ENCODE assay signal across 10 mouse cellular contexts in the genomic region with DNA sequence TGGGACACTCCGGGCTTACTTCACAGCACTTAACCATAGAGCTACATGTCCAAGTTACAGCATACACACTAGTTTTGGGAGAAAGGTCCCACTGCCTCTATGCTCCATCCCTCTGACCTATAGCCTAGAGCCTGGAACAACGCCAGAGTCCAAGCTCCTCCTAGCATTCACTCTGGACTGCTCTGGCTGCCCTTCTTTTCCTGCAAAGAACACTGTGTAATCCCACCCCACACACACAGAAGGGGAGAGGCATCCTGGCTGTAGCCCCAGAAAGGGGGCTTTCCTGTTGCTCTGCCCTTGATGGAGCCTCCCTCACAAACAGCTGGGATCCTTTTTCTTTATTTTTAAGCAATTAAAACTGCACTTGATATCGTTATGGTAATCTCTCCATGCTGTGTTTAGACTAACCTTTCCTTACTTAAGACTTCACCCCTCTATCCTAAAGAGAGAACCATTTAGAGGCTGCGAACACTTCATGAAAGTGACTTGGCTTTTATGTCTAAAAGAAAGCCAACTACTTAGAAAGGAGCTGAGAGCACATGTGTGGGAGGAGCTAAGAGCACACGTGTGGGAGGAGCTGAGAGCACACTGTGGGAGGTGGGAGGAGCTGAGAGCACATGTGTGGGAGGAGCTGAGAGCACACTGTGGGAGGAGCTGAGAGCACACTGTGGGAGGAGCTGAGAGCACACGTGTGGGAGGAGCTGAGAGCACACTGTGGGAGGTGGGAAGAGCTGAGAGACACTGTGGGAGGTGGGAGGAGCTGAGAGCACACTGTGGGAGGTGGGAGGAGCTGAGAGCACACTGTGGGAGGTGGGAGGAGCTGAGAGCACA.
DNase-seq lines count a peak whose midpoint lies in the region; ATAC-seq and TF ChIP-seq lines count a peak whose summit lies in the region.
"Had no signal": no experiment of that assay in that cellular context is flagged by ENCODE, and none has a peak within 500 bp of the region (broad histone marks: within the 10 kb centered on the region; RNA-seq: fewer than 3 reads in every experiment).

No protein-coding gene starts in this region.

- H3K79me2 ChIP-seq in MEL (ENCODE audit: control insufficient read depth, insufficient read depth, low read length, poor library complexity): no peaks in the 10 kb centered on the region

- WGBS in kidney, embryonic 14.5 days: 45% methylated on average over 6 of the region's 6 CpGs
- 67% methylated on average over 6 of the region's 6 CpGs for WGBS in limb, embryonic 11.5 days

- TF ChIP-seq CTCF in MEL (IDR thresholded peaks at IDR 0.05 in 2 of 3, conservative IDR thresholded peaks at IDR 0.05 in 1 of 3; ENCODE audit: control insufficient read depth in 1 of 3, insufficient read depth in 1 of 3, low read depth in 2 of 3, low read length in 3 of 3, poor library complexity in 1 of 3, severe bottlenecking in 1 of 3): no peak

- peaks cover 8% of the 10 kb centered on the region; the same call in 1 of the 2 replicates for H3K4me1 ChIP-seq in kidney, embryonic 14.5 days (ENCODE audit: control insufficient read depth, insufficient read depth, low read length)
- no peaks in the 10 kb centered on the region for H3K4me1 ChIP-seq in MEL (ENCODE audit: control insufficient read depth in 1 of 2, insufficient read depth in 2 of 2, low read length in 2 of 2)
- peaks cover 47% of the 10 kb centered on the region for H3K4me1 ChIP-seq in limb, embryonic 11.5 days (ENCODE audit: control insufficient read depth, insufficient read depth, low read length)

- peak; percentile 87 for ATAC-seq in kidney, embryonic 14.5 days (ENCODE audit: low FRiP score, low TSS enrichment)
- 0 out of 2 replicates have a peak, but pooled peaks have one; percentile 49 for ATAC-seq in limb, embryonic 11.5 days (ENCODE audit: insufficient number of reproducible peaks, low FRiP score, low TSS enrichment, low read depth)
- ATAC-seq: inflammation-experienced regulatory T-cells, adult 6 months had no signal

- TF ChIP-seq POLR2A in MEL (IDR thresholded peaks at IDR 0.05; ENCODE audit: control insufficient read depth in 1 of 2, insufficient read depth in 1 of 2, low read depth in 1 of 2, low read length in 2 of 2, poor library complexity in 1 of 2): no peak

- H3K9me3 ChIP-seq in kidney, embryonic 14.5 days (ENCODE audit: control insufficient read depth, low read length): no peaks in the 10 kb centered on the region
- H3K9me3 ChIP-seq in MEL (replicated peaks; ENCODE audit: insufficient read depth, low read length): no peaks in the 10 kb centered on the region
- H3K9me3 ChIP-seq in limb, embryonic 11.5 days (ENCODE audit: control insufficient read depth, low read length): no peaks in the 10 kb centered on the region

- no peak overlapping the region for H3K9ac ChIP-seq in kidney, embryonic 14.5 days (ENCODE audit: low read depth, low read length)
- no peak overlapping the region for H3K9ac ChIP-seq in MEL (ENCODE audit: control insufficient read depth, low read depth, low read length, poor library complexity, severe bottlenecking)
- no peak overlapping the region for H3K9ac ChIP-seq in limb, embryonic 11.5 days (ENCODE audit: low read length)

- H3K4me2 ChIP-seq in kidney, embryonic 14.5 days (replicated peaks; ENCODE audit: low read depth, low read length): no peak overlapping the region
- H3K4me2 ChIP-seq in limb, embryonic 11.5 days (ENCODE audit: low read depth, severe bottlenecking): no peak overlapping the region

- no peak for TF ChIP-seq RAD21 in MEL (IDR thresholded peaks at IDR 0.05; ENCODE audit: low read depth, low read length)

- TF ChIP-seq EP300 in MEL (IDR thresholded peaks at IDR 0.05; ENCODE audit: low read depth in 1 of 2, low read length in 2 of 2): no peak

- no peak overlapping the region for H3K4me3 ChIP-seq in kidney, embryonic 14.5 days (ENCODE audit: low read length)
- H3K4me3 ChIP-seq in MEL (ENCODE audit: control insufficient read depth in 1 of 2, insufficient read depth in 1 of 2, low read depth in 2 of 2, low read length in 2 of 2): no peak overlapping the region
- H3K4me3 ChIP-seq in limb, embryonic 11.5 days (ENCODE audit: low read depth, low read length): no peak overlapping the region

- DNase-seq in kidney, adult 9 months: no peak
- DNase-seq in CD4-positive helper T cell, adult 2 months (ENCODE audit: low read depth, low spot score): peak; percentile 26
- DNase-seq in MEL (ENCODE audit: low read depth, low spot score): peak; percentile 1
- peak; percentile 20 for DNase-seq in limb, embryonic 11.5 days (ENCODE audit: low spot score)
- DNase-seq in spleen, postnatal 14 days (ENCODE audit: low spot score in 2 of 2): no peak
- DNase-seq in frontal cortex, postnatal 10 days (ENCODE audit: low spot score in 2 of 2): no peak
- DNase-seq: cerebellum, adult 9-11 months; lung, adult 18-20 months had no signal

- no peaks in the 10 kb centered on the region for H3K36me3 ChIP-seq in kidney, embryonic 14.5 days (ENCODE audit: control insufficient read depth, insufficient read depth, low read length)
- no peaks in the 10 kb centered on the region for H3K36me3 ChIP-seq in MEL (ENCODE audit: control insufficient read depth in 1 of 2, insufficient read depth in 2 of 2, low read length in 2 of 2)
- H3K36me3 ChIP-seq in limb, embryonic 11.5 days (ENCODE audit: control insufficient read depth, insufficient read depth, low read length): no peaks in the 10 kb centered on the region

- no peak overlapping the region; the same call in 1 of the 2 replicates for H3K27ac ChIP-seq in kidney, embryonic 14.5 days (ENCODE audit: low read depth, low read length)
- H3K27ac ChIP-seq in MEL (ENCODE audit: control insufficient read depth, low read depth, low read length): no peak overlapping the region
- H3K27ac ChIP-seq in limb, embryonic 11.5 days (replicated peaks; ENCODE audit: low read depth, low read length): 0 out of 2 replicates have a peak overlapping the region, but pooled peaks have one; percentile 65

- no peaks in the 10 kb centered on the region; the same call in 1 of the 2 replicates for H3K27me3 ChIP-seq in kidney, embryonic 14.5 days (ENCODE audit: control insufficient read depth, insufficient read depth, low read length)
- no peaks in the 10 kb centered on the region for H3K27me3 ChIP-seq in MEL (ENCODE audit: control insufficient read depth in 1 of 2, insufficient read depth in 2 of 2, low read length in 2 of 2)
- H3K27me3 ChIP-seq in limb, embryonic 11.5 days (ENCODE audit: control insufficient read depth, insufficient read depth, low read length): no peaks in the 10 kb centered on the region

TF ChIP-seq in MEL, 35 proteins besides CTCF, POLR2A, EP300 and RAD21:
- TF ChIP-seq ETS1 (IDR thresholded peaks at IDR 0.05; ENCODE audit: low read depth, low read length): no peak
- no peak for TF ChIP-seq MAZ (IDR thresholded peaks at IDR 0.05; ENCODE audit: low read depth, low read length)
- TF ChIP-seq MYC (IDR thresholded peaks at IDR 0.05; ENCODE audit: low read depth, low read length): no peak
- no peak for TF ChIP-seq TCF12 (IDR thresholded peaks at IDR 0.05; ENCODE audit: low read depth, low read length)
- no peak for TF ChIP-seq GATA1 (IDR thresholded peaks at IDR 0.05; ENCODE audit: low read depth, low read length)
- no peak for TF ChIP-seq ZNF384 (IDR thresholded peaks at IDR 0.05; ENCODE audit: low read depth, low read length)
- TF ChIP-seq MXI1 (IDR thresholded peaks at IDR 0.05; ENCODE audit: low read depth, low read length): no peak
- no peak for TF ChIP-seq ZC3H11A (IDR thresholded peaks at IDR 0.05; ENCODE audit: low read depth, low read length)
- TF ChIP-seq CHD1 (IDR thresholded peaks at IDR 0.05; ENCODE audit: low read depth, low read length): no peak
- TF ChIP-seq SMC3 (IDR thresholded peaks at IDR 0.05; ENCODE audit: low read depth, low read length): no peak
- no peak for TF ChIP-seq ZKSCAN1 (IDR thresholded peaks at IDR 0.05; ENCODE audit: low read depth, low read length)
- TF ChIP-seq E2F4 (IDR thresholded peaks at IDR 0.05; ENCODE audit: borderline replicate concordance, low read depth, low read length): no peak
- TF ChIP-seq BHLHE40 (IDR thresholded peaks at IDR 0.05; ENCODE audit: borderline replicate concordance, low read depth, low read length): no peak
- no peak for TF ChIP-seq MYB (IDR thresholded peaks at IDR 0.05; ENCODE audit: low read depth, low read length)
- no peak for TF ChIP-seq UBTF (IDR thresholded peaks at IDR 0.05; ENCODE audit: borderline replicate concordance, insufficient read depth, low read depth, low read length)
- no peak for TF ChIP-seq JUND (IDR thresholded peaks at IDR 0.05; ENCODE audit: low read depth, low read length)

Comparison
In these comparisons a context has a peak if more than half of its experiments do, and no peak if none do; other contexts are left out.
1. DNase-seq: peak in CD4-positive helper T cell, adult 2 months (single experiment), MEL (single experiment) and limb, embryonic 11.5 days (single experiment); none in kidney, adult 9 months (single experiment), spleen, postnatal 14 days (0 of 2) and frontal cortex, postnatal 10 days (0 of 2).